ENCODE assay signal across 2 mouse cellular contexts in the genomic region with DNA sequence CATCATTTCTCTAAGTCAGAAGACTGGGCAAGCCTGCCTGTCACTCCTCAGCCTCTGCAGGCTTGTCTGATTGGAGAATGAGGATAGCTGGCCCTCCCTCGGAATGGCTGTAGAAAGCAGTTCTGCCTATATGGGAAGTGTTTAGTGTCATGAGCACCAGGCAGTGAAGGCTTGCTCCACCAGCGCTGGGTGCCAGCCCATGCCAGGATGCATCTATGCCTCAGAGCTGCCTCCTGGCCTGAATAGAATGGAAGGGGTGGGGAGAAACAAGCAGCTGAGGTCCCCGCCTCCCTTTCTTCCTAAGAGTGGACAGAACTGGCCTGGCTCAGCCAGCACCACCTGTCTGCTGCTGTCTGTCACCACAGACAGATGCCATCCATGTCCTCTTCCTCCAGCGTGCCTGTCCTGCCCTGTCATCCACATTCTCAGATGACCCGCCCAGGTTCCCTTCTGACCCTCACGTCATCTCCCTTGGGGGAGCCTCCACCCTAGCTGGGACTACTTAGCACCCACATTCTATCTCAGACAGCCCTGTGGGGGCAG.
TF ChIP-seq lines count a peak whose summit lies in the region.

No protein-coding gene starts in this region.

TF ChIP-seq in C2C12, 6 proteins besides CTCF, POLR2A, EP300 and RAD21 (continued from another document):
- TF ChIP-seq MAX (IDR thresholded peaks at IDR 0.05), result peak; percentile 72
- peak; percentile 100 for TF ChIP-seq MYOD1 (IDR thresholded peaks at IDR 0.05; ENCODE audit: control insufficient read depth, insufficient read length, low read depth)
- TF ChIP-seq USF1 (IDR thresholded peaks at IDR 0.05; ENCODE audit: low read depth), result no peak
- TF ChIP-seq CEBPB (IDR thresholded peaks at IDR 0.05; ENCODE audit: low read depth), result no peak
- no peak for TF ChIP-seq MYOG (IDR thresholded peaks at IDR 0.05; ENCODE audit: control insufficient read depth, extremely low read depth, insufficient read length)

TF ChIP-seq in myocyte, 11 proteins besides CTCF, POLR2A, EP300 and RAD21:
- TF ChIP-seq TCF3 (IDR thresholded peaks at IDR 0.05; ENCODE audit: insufficient read length, low read depth), result peak; percentile 100
- TF ChIP-seq MYOG (IDR thresholded peaks at IDR 0.05; ENCODE audit: control insufficient read depth in 1 of 3, insufficient read depth in 1 of 3, insufficient read length in 2 of 3, low read depth in 2 of 3), result peak; percentile 98 to 99 (median 98)
- no peak for TF ChIP-seq REST (IDR thresholded peaks at IDR 0.05; ENCODE audit: insufficient read depth, insufficient read length)
- TF ChIP-seq SRF (IDR thresholded peaks at IDR 0.05; ENCODE audit: control insufficient read depth, insufficient read length, low read depth), result peak; percentile 70
- peak; percentile 99 for TF ChIP-seq TCF12 (IDR thresholded peaks at IDR 0.05; ENCODE audit: insufficient read depth, poor library complexity, severe bottlenecking)
- no peak for TF ChIP-seq POLR2AphosphoS2 (IDR thresholded peaks at IDR 0.05; ENCODE audit: insufficient read length, low read depth)
- no peak for TF ChIP-seq CEBPB (IDR thresholded peaks at IDR 0.05; ENCODE audit: insufficient read depth, poor library complexity, severe bottlenecking)
- TF ChIP-seq USF1 (IDR thresholded peaks at IDR 0.05; ENCODE audit: low read depth), result no peak
- peak; percentile 99 to 100 (median 100) for TF ChIP-seq MYOD1 (IDR thresholded peaks at IDR 0.05; ENCODE audit: control insufficient read depth in 1 of 3, insufficient read length in 2 of 3, low read depth in 2 of 3)
- no peak for TF ChIP-seq E2F4 (IDR thresholded peaks at IDR 0.05; ENCODE audit: insufficient read depth)
TF ChIP-seq in myocyte: peak in this region for 5.
